Mouse (Mus musculus): ENCODE results near the gene Zscan21.
"Not testable (repeated sequence)": the region's sequence is repeated elsewhere in the genome, so short reads cannot be mapped to it uniquely, and the experiment has no call there.

Gene Zscan21

DNA sequence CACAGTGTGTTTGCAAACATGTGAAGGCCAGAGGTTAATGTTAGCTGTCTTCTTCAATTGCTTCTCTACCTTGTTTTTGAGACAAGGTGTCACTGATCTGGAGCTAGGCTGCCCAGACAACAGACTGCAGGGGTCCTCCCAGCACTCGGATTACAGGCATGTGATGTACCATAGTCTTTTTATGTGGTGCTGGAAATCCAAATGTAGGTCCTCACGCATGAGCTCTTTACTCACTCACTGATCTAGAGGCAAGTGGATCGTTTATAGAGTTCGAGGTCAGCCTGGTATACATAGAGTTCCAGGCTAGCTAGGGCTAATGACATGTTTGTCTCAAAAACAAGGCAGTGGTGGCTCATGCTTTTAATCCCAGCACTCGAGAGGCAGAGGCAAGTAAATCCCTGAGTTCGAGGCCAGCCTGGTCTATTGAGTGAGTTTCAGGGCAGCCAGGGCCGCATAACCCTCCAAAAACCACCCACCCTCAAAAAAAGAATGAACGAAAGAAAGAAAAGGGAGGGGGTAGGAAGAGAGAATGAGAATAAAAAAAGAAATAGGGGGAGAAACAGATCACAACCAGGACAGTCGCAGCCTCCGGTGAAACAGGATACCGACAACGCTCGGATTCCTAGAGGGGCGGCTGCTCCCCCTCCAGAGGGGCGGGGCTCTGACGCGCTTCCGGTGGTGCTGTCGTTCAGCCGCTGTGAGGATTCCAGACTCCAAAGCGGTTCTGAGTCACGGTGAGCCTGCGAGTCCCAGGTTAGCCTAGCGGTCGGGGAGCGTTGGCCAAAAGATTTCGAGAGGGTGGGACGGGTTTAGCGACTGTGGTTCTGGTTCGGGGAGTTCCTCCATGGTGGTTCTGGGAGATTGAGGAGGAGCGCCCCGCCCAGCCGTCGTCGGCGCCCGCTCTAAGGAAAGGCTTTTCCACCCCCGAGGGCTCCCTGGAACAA is at the start of gene Zscan21:
TSS of gene Zscan21 (plus strand) at position 649 of the 944 bp plus-strand sequence.
- DNase-seq, result peak; percentile 91 to 94

GRCm38 (mm10) chr5:138073803-138074202 is 42.9 kb upstream of the Zscan21 start:
- DNase-seq, result no peak

DNA sequence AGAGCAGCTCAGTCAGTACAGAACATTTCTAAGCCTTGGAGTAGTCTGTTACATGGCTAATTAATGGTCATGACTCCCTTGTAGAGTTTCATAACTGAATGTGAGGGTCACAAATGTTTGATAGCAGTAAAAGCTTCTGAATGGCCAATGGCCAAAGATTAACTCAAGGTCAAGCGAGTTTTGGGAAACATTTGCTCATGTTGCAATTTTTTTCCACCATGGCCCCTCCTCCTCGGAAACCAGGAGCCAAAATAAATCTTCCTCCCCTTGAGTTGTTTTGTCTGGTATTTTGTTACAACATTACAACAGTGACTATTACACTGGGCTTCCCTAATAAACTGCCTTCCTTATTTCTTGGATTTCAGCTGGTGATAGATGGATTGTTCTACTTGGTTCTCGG is 41.0 kb upstream of the Zscan21 start:
- DNase-seq, result no peak

- no peak for DNase-seq
Measured at GRCm38 (mm10) chr5:138076148-138076547, 40.6 kb upstream of the Zscan21 start.

GRCm38 (mm10) chr5:138080456-138080855 is 36.2 kb upstream of the Zscan21 start:
- no peak for DNase-seq

DNA sequence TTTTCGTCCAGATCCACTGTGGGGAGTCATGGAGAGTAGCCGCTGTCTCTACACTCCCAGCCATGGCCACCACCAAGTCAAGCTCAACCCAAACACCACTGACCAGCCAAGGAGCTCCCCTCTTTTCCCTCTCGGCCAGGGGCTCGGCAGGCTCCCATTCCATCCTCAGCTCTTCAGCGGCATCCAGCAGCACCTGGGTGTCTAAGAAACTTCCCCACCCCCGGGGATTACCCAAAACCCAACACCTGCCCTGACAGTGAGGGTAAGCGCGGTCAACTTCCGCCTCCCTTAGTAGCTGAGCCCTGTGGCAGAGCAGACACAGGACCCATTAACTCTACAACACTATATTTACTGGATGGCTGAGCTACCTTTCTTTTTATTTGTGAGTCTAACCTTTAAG is 35.3 kb upstream of the Zscan21 start:
- DNase-seq, result no peak

DNA sequence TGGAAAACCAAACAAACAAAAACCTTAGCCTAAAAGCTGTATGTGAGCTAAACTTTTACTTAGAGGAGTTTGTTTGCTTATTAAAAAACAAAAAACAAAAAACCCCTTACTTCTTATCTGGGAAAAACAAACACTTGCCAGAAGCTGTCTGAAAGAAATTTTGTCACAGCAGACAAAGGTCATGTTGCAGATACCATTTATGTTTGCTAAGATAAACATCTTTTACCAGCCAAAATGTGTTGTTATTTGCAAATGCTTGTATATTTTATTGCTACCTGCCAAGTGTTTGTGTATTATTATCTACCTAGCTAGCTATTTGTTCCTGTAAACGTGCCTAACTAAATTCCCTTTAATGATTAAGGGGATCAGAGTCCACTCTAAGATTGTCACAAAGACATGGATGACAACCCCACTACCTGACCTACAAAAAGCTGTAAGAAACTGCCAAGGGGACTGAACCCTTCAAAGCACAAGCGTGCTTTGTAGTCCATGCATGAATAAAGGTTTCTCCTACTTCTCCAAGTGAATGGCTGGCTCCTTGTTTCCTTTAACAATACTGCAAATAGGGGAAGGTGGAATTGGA is 33.3 kb upstream of the Zscan21 start:
- DNase-seq, result no peak

- no peak for DNase-seq
Measured at GRCm38 (mm10) chr5:138083936-138084335, 32.8 kb upstream of the Zscan21 start.

GRCm38 (mm10) chr5:138084507-138084906 is 32.2 kb upstream of the Zscan21 start:
- DNase-seq, result no peak

DNA sequence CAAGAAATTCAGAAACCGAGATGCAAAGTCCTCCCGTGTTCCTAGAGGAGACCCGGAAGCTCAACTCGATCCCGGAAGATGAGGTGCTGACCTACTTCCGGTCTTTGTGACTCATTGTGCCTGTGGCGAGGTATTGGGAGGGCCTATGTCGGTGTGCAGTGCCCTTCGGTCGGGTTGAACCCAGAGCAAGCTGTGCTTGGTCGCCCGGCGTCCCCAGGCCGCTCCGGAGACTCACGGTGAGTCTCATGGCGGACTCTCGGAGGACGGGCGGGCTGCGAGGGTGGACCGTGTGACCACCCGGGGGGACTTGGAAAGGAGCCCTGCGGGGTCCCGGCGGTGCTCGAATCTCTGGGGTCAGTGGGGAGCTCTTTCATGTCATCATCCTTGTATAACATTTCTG is 31.7 kb upstream of the Zscan21 start, which contains the start of gene Zkscan1:
TSS of gene Zkscan1 (plus strand) at position 89 of the 400 bp plus-strand sequence.
- peak; percentile 78 to 85 for DNase-seq

- DNase-seq, result peak in 1 of 2 experiments; percentile 25
Measured at GRCm38 (mm10) chr5:138085421-138085911, 31.2 kb upstream of the Zscan21 start.

DNA sequence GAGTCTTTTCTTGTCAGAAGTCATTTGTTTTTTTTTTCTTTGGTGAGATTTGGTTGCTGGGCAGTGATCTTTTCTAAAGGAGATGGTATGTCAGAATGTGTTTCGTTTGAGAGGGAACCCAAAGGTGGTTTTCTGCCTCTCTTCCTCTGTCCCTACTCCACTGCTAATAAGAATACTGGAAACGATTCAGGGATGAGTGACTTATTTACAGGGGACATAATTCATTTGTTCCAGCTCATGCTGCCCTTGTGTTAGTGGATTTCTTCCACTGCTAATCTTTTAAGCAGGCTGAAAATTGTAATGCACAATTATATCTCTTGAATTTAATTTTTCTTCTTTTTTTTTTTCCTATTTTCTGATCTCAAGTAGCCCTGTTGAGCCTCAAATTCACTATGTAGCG is 29.9 kb upstream of the Zscan21 start:
- no peak for DNase-seq

- DNase-seq, result peak in 1 of 2 experiments; percentile 30
Measured at GRCm38 (mm10) chr5:138088366-138088765, 28.3 kb upstream of the Zscan21 start.

GRCm38 (mm10) chr5:138089108-138089551 is 27.6 kb upstream of the Zscan21 start:
- DNase-seq, result peak; percentile 25 to 57

DNA sequence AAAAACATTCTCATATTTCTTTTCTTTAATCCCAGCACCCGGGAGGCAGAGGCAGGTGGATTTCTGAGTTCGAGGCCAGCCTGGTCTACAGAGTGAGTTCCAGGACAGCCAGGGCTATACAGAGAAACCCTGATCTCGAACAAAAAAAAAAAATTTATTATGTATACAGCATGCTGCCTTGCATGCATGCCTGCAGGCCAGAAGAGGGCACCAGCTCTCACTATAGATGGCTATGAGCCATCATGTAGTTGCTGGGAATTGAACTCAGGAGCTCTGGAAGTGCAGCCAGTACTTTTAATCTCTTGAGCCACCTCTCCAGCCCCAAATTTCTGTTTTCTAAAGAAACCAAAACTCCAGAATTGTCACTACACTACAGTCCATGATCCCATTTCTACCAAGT is 26.4 kb upstream of the Zscan21 start:
- peak; percentile 20 to 41 for DNase-seq

GRCm38 (mm10) chr5:138090737-138091136 is 26.0 kb upstream of the Zscan21 start:
- no peak for DNase-seq

DNA sequence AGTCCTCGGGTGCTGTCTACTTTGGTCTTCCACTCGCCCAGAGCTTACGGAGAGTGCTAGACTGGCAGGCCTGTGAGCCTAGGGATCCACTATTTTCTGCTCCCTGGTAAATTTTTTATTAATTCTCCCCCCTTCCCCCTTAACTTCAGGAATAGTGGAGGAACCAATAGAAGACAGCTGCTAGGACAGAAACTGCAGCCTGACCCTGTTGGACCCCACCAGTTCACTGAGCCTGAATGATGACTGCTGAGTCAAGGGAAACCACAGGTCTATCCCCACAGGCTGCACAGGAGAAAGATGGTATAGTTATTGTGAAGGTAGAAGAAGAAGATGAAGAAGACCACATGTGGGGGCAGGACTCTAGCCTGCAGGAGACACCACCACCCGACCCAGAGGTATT is 23.9 kb upstream of the Zscan21 start:
- no peak for DNase-seq

GRCm38 (mm10) chr5:138094474-138094873 is 22.2 kb upstream of the Zscan21 start:
- DNase-seq, result no peak

- no peak for DNase-seq
Measured at GRCm38 (mm10) chr5:138104976-138105375, 11.7 kb upstream of the Zscan21 start.

DNA sequence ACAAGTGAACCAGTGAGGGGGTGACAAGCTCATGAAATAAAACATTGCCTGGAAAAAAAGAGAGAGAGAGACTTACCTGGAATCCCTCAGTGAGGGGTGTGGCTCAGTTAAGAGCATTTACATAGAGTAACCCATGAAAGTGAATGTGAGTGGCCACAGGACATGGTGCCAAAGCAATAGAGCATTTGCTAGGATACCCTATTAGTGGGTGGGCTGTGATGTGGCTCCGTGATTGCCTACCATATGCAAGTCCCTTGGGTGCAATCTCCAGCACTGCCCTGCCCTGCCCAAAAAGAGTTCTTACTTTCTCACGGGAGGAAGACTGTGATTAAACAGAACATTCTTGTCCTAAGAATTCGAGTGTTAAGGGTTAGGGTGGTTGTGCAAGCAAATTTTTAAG is 9.6 kb upstream of the Zscan21 start:
- DNase-seq, result no peak

DNA sequence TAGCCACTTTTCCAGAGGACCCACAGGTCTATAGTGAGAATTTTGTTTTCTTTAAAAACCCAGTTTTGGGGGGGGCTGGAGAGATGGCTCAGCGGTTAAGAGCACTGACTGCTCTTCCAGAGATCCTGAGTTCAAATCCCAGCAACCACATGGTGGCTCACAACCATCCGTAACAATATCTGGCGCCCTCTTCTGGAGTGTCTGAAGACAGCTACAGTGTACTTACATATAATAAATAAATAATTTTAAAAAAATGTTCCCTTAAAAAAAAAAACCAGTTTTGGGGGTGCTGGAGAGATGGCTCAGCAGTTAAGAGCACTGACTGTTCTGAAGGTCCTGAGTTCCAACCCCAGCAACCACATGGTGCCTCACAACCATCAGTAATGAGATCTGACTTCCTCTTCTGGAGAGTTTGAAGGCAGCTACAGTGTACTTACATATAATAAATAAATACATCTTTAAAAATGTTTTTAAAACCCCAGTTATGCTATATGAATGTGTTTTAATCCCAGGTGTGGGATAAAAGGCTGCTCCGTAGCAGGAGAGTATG is 6.8 kb upstream of the Zscan21 start:
- DNase-seq, result not testable (repeated sequence)

- no peak for DNase-seq
Measured at GRCm38 (mm10) chr5:138117199-138118015, 704 bp downstream of the Zscan21 start.

GRCm38 (mm10) chr5:138118041-138118440 is 1.3 kb downstream of the Zscan21 start:
- DNase-seq, result no peak

Data from kidney, postnatal 4 days (tissue).